Mouse (Mus musculus): ENCODE data around the gene Desi1.

GRCm38 (mm10) chr15:82040650-82041049, 7.0 kb upstream of the Desi1 start:
- TF ChIP-seq POLR2A (IDR thresholded peaks at IDR 0.05; ENCODE audit: low read depth, low read length) (no peak), CTCF (IDR thresholded peaks at IDR 0.05; ENCODE audit: borderline replicate concordance, insufficient read depth, low read length) (peak; percentile 92)
